Comparison of ENCODE assay signal across 16 mouse cellular contexts in the genomic region with DNA sequence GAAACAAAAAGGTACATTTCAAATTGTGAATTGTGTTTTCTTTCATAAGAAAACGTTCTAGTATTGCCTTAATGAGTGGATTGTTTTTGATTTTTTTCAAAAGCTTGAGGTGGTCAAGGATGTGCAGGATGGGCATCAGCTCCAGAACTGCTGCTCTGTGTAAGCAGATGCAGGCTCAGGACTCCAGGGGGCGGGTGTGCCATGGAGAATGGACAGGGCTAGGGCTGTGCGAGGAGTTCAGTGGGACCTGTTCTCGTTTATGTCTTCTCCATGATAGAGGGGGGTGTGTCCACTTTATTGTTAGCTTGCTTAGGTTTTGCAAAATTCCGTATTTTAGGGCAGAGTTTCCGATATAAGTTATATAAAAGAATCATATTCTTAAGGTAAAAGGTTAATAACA.
DNase-seq lines count a peak whose midpoint lies in the region; ATAC-seq and TF ChIP-seq lines count a peak whose summit lies in the region.
"Had no signal": no experiment of that assay in that cellular context is flagged by ENCODE, and none has a peak within 500 bp of the region (broad histone marks: within the 10 kb centered on the region; RNA-seq: fewer than 3 reads in every experiment).

No protein-coding gene starts in this region.

- intact Hi-C loops in heart, adult 2 months (cut with DNase I) = no loop called here
- intact Hi-C loops in left cerebral cortex, postnatal 36 days (cut with DNase I) = no loop called here

- ATAC-seq in heart, embryonic 12.5 days (ENCODE audit: insufficient number of reproducible peaks, low FRiP score) = no peak
- peak; percentile 48; the same call in 1 of the 2 replicates for ATAC-seq in lung, embryonic 16.5 days (ENCODE audit: low read depth)
- no peak for ATAC-seq in liver, postnatal 0 days
- no peak for ATAC-seq in forebrain, embryonic 16.5 days
- ATAC-seq: activated CD4-positive, CD25-positive, alpha-beta regulatory T cell, adult 4 months had no signal

- 0 out of 2 replicates have a peak, but pooled peaks cover under 1% of the 10 kb centered on the region for H3K36me3 ChIP-seq in heart, adult 2 months (ENCODE audit: control insufficient read depth, insufficient read depth, low read length)
- no peaks in the 10 kb centered on the region for H3K36me3 ChIP-seq in heart, embryonic 12.5 days
- H3K36me3 ChIP-seq in lung, embryonic 16.5 days (ENCODE audit: control insufficient read depth, insufficient read depth, low read length) = no peaks in the 10 kb centered on the region
- H3K36me3 ChIP-seq in liver, postnatal 0 days (replicated peaks; ENCODE audit: insufficient read depth, low read length) = no peaks in the 10 kb centered on the region
- H3K36me3 ChIP-seq in forebrain, embryonic 16.5 days (ENCODE audit: control insufficient read depth, insufficient read depth) = no peaks in the 10 kb centered on the region
- H3K36me3 ChIP-seq: hindbrain, embryonic 13.5 days; limb, embryonic 12.5 days; midbrain, embryonic 12.5 days had no signal

- no peaks in the 10 kb centered on the region for H3K27me3 ChIP-seq in heart, adult 2 months (ENCODE audit: control insufficient read depth, insufficient read depth, low read length)
- no peaks in the 10 kb centered on the region for H3K27me3 ChIP-seq in heart, embryonic 12.5 days (replicated peaks)
- H3K27me3 ChIP-seq in lung, embryonic 16.5 days (ENCODE audit: control insufficient read depth, insufficient read depth, low read depth, low read length) = no peaks in the 10 kb centered on the region
- no peaks in the 10 kb centered on the region for H3K27me3 ChIP-seq in liver, postnatal 0 days (ENCODE audit: insufficient read depth, low read length)
- no peaks in the 10 kb centered on the region for H3K27me3 ChIP-seq in forebrain, embryonic 16.5 days (replicated peaks; ENCODE audit: control insufficient read depth, insufficient read depth, low read length)
- H3K27me3 ChIP-seq: hindbrain, embryonic 13.5 days; limb, embryonic 12.5 days had no signal

- H3K4me3 ChIP-seq in heart, adult 2 months = no peak overlapping the region
- no peak overlapping the region for H3K4me3 ChIP-seq in heart, embryonic 12.5 days
- no peak overlapping the region for H3K4me3 ChIP-seq in lung, embryonic 16.5 days (ENCODE audit: low read length)
- H3K4me3 ChIP-seq in liver, postnatal 0 days (ENCODE audit: low read depth, low read length) = no peak overlapping the region
- no peak overlapping the region for H3K4me3 ChIP-seq in forebrain, embryonic 16.5 days (replicated peaks; ENCODE audit: low read length)
- H3K4me3 ChIP-seq: hindbrain, embryonic 13.5 days; limb, embryonic 12.5 days; midbrain, embryonic 12.5 days had no signal

- 80% methylated on average over 6 of the region's 6 CpGs for WGBS in heart, adult 2 months
- 77% methylated on average over 6 of the region's 6 CpGs for WGBS in heart, embryonic 12.5 days
- WGBS in lung, embryonic 16.5 days = 55% methylated on average over 6 of the region's 6 CpGs
- 74% methylated on average over 6 of the region's 6 CpGs for WGBS in liver, postnatal 0 days (ENCODE audit: insufficient replicate concordance)
- 82% methylated on average over 6 of the region's 6 CpGs for WGBS in forebrain, embryonic 16.5 days

- H3K4me1 ChIP-seq in heart, adult 2 months (ENCODE audit: control insufficient read depth, insufficient read depth, low read length) = peaks cover 20% of the 10 kb centered on the region
- peaks cover 83% of the 10 kb centered on the region for H3K4me1 ChIP-seq in heart, embryonic 12.5 days (replicated peaks)
- H3K4me1 ChIP-seq in lung, embryonic 16.5 days (replicated peaks; ENCODE audit: control insufficient read depth, insufficient read depth, low read length) = peaks cover 43% of the 10 kb centered on the region
- H3K4me1 ChIP-seq in liver, postnatal 0 days (ENCODE audit: insufficient read depth) = peaks cover 21% of the 10 kb centered on the region
- H3K4me1 ChIP-seq in forebrain, embryonic 16.5 days (replicated peaks; ENCODE audit: control insufficient read depth, insufficient read depth, low read length) = peaks cover 33% of the 10 kb centered on the region

- no peak overlapping the region for H3K4me2 ChIP-seq in heart, embryonic 12.5 days
- H3K4me2 ChIP-seq in lung, embryonic 16.5 days (ENCODE audit: low read depth, low read length) = no peak overlapping the region
- no peak overlapping the region for H3K4me2 ChIP-seq in liver, postnatal 0 days (ENCODE audit: low read depth, low read length)
- H3K4me2 ChIP-seq in forebrain, embryonic 16.5 days (ENCODE audit: low read length) = no peak overlapping the region
- H3K4me2 ChIP-seq: hindbrain, embryonic 13.5 days; limb, embryonic 12.5 days; midbrain, embryonic 12.5 days had no signal

- TF ChIP-seq CTCF in heart, adult 2 months (IDR thresholded peaks at IDR 0.05) = peak; percentile 26
- TF ChIP-seq CTCF in liver, postnatal 0 days (IDR thresholded peaks at IDR 0.05; ENCODE audit: low read depth) = peak; percentile 60

- peaks cover 11% of the 10 kb centered on the region for H3K79me2 ChIP-seq in heart, adult 2 months (replicated peaks; ENCODE audit: control insufficient read depth, insufficient read depth, low read length)

- DNase-seq in heart, adult 2 months = no peak
- DNase-seq in lung, postnatal 4 days = no peak
- DNase-seq in R1 (ENCODE audit: low read depth, low spot score) = peak; percentile 51
- DNase-seq in liver, postnatal 0 days = no peak
- DNase-seq in left cerebral cortex, postnatal 36 days (ENCODE audit: low spot score in 2 of 2) = no peak
- DNase-seq: adrenal gland, postnatal 25 days; cerebellum, postnatal 25 days; kidney, adult 18-20 months; lung, postnatal 36 days had no signal

- no peaks in the 10 kb centered on the region for H3K9me3 ChIP-seq in heart, embryonic 12.5 days (replicated peaks)
- H3K9me3 ChIP-seq in lung, embryonic 16.5 days (ENCODE audit: control insufficient read depth, low read length) = no peaks in the 10 kb centered on the region
- H3K9me3 ChIP-seq in liver, postnatal 0 days (ENCODE audit: low read length) = no peaks in the 10 kb centered on the region
- H3K9me3 ChIP-seq in forebrain, embryonic 16.5 days (ENCODE audit: control insufficient read depth, low read length) = no peaks in the 10 kb centered on the region
- H3K9me3 ChIP-seq: hindbrain, embryonic 13.5 days; limb, embryonic 12.5 days; midbrain, embryonic 12.5 days had no signal

- TF ChIP-seq EP300 in heart, adult 2 months (IDR thresholded peaks at IDR 0.05; ENCODE audit: insufficient read depth, low read depth, low read length) = no peak
- TF ChIP-seq EP300 in liver, postnatal 0 days (IDR thresholded peaks at IDR 0.05; ENCODE audit: low read depth) = no peak

- no peak for TF ChIP-seq POLR2A in heart, adult 2 months (IDR thresholded peaks at IDR 0.05; ENCODE audit: insufficient read depth, low read depth, low read length)

- no peak overlapping the region for H3K27ac ChIP-seq in heart, adult 2 months
- H3K27ac ChIP-seq in heart, embryonic 12.5 days (ENCODE audit: poor library complexity, severe bottlenecking) = no peak overlapping the region
- no peak overlapping the region for H3K27ac ChIP-seq in lung, embryonic 16.5 days (ENCODE audit: low read length)
- H3K27ac ChIP-seq in liver, postnatal 0 days (ENCODE audit: low read depth) = no peak overlapping the region
- H3K27ac ChIP-seq in forebrain, embryonic 16.5 days (ENCODE audit: low read length) = no peak overlapping the region
- H3K27ac ChIP-seq: limb, embryonic 12.5 days; midbrain, embryonic 12.5 days had no signal

- no peak overlapping the region for H3K9ac ChIP-seq in heart, adult 2 months (ENCODE audit: low read depth, low read length)
- H3K9ac ChIP-seq in heart, embryonic 12.5 days = no peak overlapping the region
- no peak overlapping the region for H3K9ac ChIP-seq in lung, embryonic 16.5 days (ENCODE audit: low read length)
- H3K9ac ChIP-seq in liver, postnatal 0 days (replicated peaks) = no peak overlapping the region
- no peak overlapping the region for H3K9ac ChIP-seq in forebrain, embryonic 16.5 days (replicated peaks; ENCODE audit: low read depth, low read length)
- H3K9ac ChIP-seq: hindbrain, embryonic 13.5 days; limb, embryonic 12.5 days; midbrain, embryonic 12.5 days had no signal
